Mouse (Mus musculus): Measurements from ENCODE around the gene Gm28635.

DNA sequence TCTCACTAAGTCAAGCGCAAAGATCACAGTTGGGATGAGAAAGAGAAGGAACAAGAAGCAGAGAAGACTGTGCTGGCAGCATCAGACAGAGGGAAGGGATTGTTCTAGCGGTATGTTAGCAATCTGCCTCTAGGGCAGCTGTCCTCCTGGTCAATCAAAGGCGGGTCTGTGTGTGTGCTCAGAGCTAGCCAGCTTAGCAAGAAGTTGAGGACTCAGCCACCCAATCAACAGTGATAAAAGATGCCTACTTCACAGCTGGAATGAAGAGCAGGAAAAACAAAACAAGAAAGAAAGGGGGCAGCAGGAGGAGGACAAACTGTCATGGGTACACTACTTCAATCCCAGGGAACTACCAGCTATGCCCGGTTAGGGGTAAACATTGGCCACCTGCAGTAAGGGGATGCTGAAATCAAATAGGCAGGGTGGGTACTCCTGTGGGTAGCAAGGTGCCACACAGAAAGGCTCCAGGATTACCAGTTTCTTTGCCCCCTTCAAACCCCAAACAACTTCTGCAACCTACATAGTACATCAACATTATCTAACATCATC, 42.8 kb downstream of the Gm28635 start:
- TF ChIP-seq EP300 (IDR thresholded peaks at IDR 0.05; ENCODE audit: low read depth) (no peak), CTCF (IDR thresholded peaks at IDR 0.05; ENCODE audit: low read depth) (no peak)

Measured in liver, embryonic 14.5 days (tissue).